Mouse (Mus musculus): ENCODE data around the gene Cenpj.

DNA sequence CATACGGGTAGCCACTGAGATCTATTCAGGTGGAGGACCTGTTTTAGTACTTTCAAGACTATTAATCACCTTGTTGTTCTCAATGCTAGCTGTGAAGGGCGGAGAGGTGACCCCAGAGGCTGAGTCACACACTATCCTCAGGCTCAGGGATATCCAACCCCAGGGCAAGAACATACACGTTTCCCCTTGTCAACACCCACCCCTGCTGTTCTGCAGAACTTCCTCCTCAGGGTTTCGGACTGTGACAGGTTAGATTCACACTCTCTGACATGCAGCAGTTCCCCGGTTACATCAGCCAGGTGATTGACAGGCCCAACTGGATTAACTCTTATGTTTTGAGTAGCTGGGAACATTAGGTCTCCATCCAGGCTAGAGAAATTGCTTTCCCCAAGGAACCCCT lies 5.9 kb upstream of the Cenpj start:
- TF ChIP-seq CTCF (IDR thresholded peaks at IDR 0.05; ENCODE audit: borderline replicate concordance, extremely low read depth, insufficient read depth, insufficient read length), result no peak
- TF ChIP-seq POLR2A (IDR thresholded peaks at IDR 0.05; ENCODE audit: borderline replicate concordance, extremely low read depth, insufficient read depth, insufficient read length, poor library complexity, severe bottlenecking), result no peak

Measured in brain, embryonic 14.5 days (tissue).